Mouse (Mus musculus) intestine, postnatal 0 days (tissue): ENCODE data around the gene Zdbf2. TPM values are rescaled to one million over a fixed set of nuclear protein-coding genes. Genes with fewer than 3 reads are reported as not detected.

Experiments
- ATAC-seq: fragments of 200-750 bp; cut with Nextera tagmentation; 2 replicates; pipeline ENCODE4 v1.8.0; 2017; ENCODE audit warnings: mild to moderate bottlenecking, moderate TSS enrichment, moderate library complexity
- H3K27ac ChIP-seq: fragments of 300-500 bp; sonication (generic); 2 replicates; pipeline ENCODE4 v1.5.1; 2014; ENCODE audit warnings: mild to moderate bottlenecking, low read depth, low read length, moderate library complexity
- H3K27me3 ChIP-seq: fragments of 300-500 bp; sonication (generic); replicated peaks from 2 replicates; pipeline ENCODE4 v1.6.1; 2014; ENCODE audit warnings: low read length, mixed read lengths; ENCODE audit not compliant: control insufficient read depth, insufficient read depth
- H3K36me3 ChIP-seq: fragments of 300-500 bp; sonication (generic); 2 replicates; pipeline ENCODE4 v1.6.1; 2014; ENCODE audit warnings: mild to moderate bottlenecking, moderate library complexity; ENCODE audit not compliant: control insufficient read depth, insufficient read depth
- H3K4me1 ChIP-seq: fragments of 300-500 bp; sonication (generic); replicated peaks from 2 replicates; pipeline ENCODE4 v1.6.1; 2014; ENCODE audit warnings: antibody characterized with exemption, low read length, mixed read lengths; ENCODE audit not compliant: control insufficient read depth, insufficient read depth
- H3K4me2 ChIP-seq: fragments of 300-500 bp; sonication (generic); replicated peaks from 2 replicates; pipeline ENCODE4 v1.6.1; 2014; ENCODE audit warnings: low read depth, mild to moderate bottlenecking, moderate library complexity
- H3K4me3 ChIP-seq: fragments of 300-500 bp; sonication (generic); 2 replicates; pipeline ENCODE4 v1.5.1; 2014; ENCODE audit warnings: low read depth, low read length
- H3K9ac ChIP-seq: fragments of 300-500 bp; sonication (generic); 2 replicates; pipeline ENCODE4 v1.6.1; 2014; ENCODE audit warnings: mild to moderate bottlenecking, low read depth, low read length
- H3K9me3 ChIP-seq: fragments of 300-500 bp; sonication (generic); 2 replicates; pipeline ENCODE4 v1.6.1; 2016; ENCODE audit warnings: mixed run types; ENCODE audit not compliant: control insufficient read depth
- CTCF ChIP-seq: sonication (generic); IDR thresholded peaks from 2 replicates; pipeline ENCODE4 v1.5.1; 2016; ENCODE audit warnings: low read depth, mild to moderate bottlenecking, control low read depth, antibody characterized with exemption, moderate library complexity
- WGBS: fragments of 180-500 bp; shearing (Covaris S2); extraction: QIAGEN DNeasy Blood & Tissue Kit; methylation state at CpG from one replicate; pipeline ENCODE4 v1.1.7; 2014; 5-methylcytosine and 5-hydroxymethylcytosine counted together
- polyA plus RNA-seq: library from polyadenylated mRNA; unstranded; fragments of >200 nt; fragmentation: Nextera tagmentation; extraction: Ambion mirVana; gene quantifications from 2 replicates; pipeline ENCODE4 v1.2.1, GENCODE M21; 2015

The Zdbf2 gene
- polyA plus RNA-seq, 1 experiment from 2014 or later: 1.9 TPM

DNA sequence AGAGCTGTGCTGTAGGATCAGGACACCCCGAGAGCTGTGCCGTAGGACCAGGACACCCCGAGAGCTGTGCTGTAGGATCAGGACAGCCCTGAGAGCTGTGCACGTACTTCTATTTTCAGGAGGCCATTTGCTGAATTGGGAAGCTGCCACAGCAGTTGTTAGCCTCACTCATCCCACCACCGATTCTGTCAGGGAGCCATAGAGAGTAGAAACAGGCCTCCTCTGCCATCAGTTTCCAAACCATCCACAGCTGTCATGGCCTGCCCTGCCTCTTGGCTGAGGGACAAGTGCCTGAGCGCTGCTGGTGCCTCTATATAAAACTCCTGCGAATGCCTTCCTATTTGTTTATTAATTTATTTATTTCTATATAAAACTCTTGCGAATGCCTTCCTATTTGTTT, 33.3 kb upstream of the Zdbf2 start:
- H3K27ac ChIP-seq: no peak overlapping the region
- 84% methylated on average over 8 of the region's 8 CpGs for WGBS
- TF ChIP-seq CTCF: no peak

DNA sequence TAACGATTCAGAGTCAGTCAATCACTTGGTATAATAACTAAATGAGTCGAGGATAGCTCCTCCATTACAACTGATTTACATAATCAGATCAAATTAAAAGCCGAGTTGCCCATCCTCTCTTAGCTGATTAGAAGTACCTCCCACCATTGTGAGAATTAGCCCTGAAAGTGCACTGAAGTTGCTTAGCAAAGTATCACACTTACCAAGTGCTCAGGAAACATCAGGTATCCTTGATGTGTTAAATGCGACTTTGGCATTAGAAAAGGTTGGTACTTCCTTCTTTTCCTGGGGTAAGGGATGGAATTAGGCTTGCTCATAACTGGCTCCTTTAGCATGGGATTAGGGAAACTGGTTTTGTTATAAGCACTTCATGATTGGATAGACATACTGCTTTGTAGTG, 29.2 kb upstream of the Zdbf2 start:
- Histone ChIP-seq H3K4me1 (no peaks in the 10 kb centered on the region), H3K27ac (no peak overlapping the region), H3K4me3 (no peak overlapping the region), H3K9ac (no peak overlapping the region), H3K4me2 (no peak overlapping the region), H3K36me3 (no peaks in the 10 kb centered on the region), H3K9me3 (no peaks in the 10 kb centered on the region), H3K27me3 (peaks cover 45% of the 10 kb centered on the region)
- WGBS: 57% methylated on average over 4 of the region's 4 CpGs
- ATAC-seq: no peak
- TF ChIP-seq CTCF: no peak

More for the DNA sequence above, 33.3 kb upstream of the Zdbf2 start:
- H3K4me1 ChIP-seq: no peaks in the 10 kb centered on the region
- no peak overlapping the region for H3K4me2 ChIP-seq
- H3K27me3 ChIP-seq: peaks cover 5% of the 10 kb centered on the region; the same call in 1 of the 2 replicates
- no peak overlapping the region for H3K9ac ChIP-seq
- H3K4me3 ChIP-seq: no peak overlapping the region
- no peak for ATAC-seq
- H3K9me3 ChIP-seq: no peaks in the 10 kb centered on the region
- H3K36me3 ChIP-seq: no peaks in the 10 kb centered on the region

DNA sequence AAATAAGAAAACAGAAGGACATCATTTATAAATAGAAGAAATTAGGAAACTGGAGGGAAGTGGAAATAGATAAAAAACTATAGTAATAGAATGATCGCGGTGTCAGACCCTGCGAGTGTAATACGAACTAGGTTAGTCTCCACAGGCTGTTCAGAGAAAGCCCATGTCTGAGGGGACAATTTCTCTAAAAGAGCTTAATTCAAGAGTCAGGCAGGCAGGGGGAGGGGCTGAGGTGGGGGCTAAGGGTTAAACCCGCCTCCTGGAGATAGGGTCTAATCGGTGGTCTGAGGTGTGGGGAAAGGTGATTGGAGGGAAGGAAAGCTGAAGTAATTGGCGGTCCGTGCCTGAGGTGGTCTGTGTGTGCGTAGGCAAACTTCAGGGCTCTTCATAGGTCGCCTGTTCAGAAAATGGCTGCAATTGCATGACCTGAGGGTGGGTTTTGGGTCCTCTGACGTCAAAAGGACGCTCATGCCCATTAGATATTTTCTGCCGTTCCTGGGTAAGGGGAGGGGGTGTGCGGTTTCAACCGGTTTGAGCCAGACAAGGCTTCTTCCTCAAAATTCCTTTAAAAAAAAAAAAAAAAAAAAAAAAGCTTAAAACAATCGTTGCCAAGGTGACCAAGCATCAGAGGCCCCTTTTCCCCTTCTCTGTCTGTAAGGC, 26.1 kb upstream of the Zdbf2 start:
- Histone ChIP-seq H3K4me3 (no peak overlapping the region), H3K36me3 (no peaks in the 10 kb centered on the region), H3K27me3 (peaks cover 73% of the 10 kb centered on the region), H3K27ac (no peak overlapping the region), H3K9ac (no peak overlapping the region), H3K4me1 (no peaks in the 10 kb centered on the region), H3K4me2 (no peak overlapping the region), H3K9me3 (no peaks in the 10 kb centered on the region)
- no peak for TF ChIP-seq CTCF
- ATAC-seq: no peak
- WGBS: 7% methylated on average over 16 of the region's 16 CpGs

DNA sequence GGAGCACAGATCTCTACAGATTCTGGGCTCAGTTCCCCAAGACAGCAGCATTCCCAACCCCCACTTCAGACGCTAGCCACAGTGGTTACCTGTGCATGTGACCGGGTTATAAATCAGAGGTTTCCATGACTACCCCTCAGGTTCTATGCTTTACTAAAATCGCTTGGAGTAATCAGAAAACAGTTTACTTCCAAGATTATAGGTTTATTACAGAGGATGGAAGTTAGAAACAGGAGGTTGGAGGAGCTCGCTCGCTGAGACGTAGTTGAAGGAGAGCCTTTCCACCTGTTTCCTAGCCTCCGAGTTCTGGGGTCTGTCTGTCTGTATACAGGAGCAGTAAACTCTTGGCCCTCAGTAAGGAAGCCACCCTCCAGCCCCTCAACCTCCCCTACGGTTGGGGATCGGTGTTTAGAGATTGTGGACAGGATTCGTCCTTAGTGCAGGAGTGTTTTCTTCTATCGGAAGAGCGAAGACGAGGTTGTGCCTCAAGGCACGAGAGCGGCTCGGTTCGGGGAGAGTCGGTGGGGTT, 25.2 kb upstream of the Zdbf2 start:
- WGBS: 1% methylated on average over 18 of the region's 18 CpGs
- no peaks in the 10 kb centered on the region for H3K36me3 ChIP-seq
- ATAC-seq: no peak

DNA sequence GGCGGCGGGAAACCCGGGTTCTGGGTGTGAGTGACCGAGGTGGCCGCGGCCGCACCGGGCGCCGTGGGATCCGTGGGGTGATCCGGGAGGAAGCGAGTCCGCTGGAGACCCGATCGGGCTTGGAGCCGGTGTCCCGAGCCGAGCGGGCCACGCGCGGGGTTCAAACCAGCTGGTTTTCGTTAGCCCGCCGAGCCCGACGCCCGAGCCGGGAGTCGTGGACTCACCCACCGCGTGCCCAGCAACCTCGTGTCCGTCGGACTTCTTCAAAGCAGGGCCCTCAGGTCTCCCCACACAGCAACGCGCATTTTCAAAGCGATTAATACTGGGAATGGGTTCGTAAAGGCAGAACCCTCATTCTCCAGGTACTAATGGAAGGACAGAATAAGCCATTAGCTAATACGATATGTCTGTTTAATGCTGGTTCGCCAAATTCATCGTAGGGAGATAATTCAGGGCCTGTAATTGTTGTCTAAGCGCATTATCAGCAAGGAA, 24.7 kb upstream of the Zdbf2 start:
- no peak overlapping the region for H3K27ac ChIP-seq

More for the DNA sequence above, 25.2 kb upstream of the Zdbf2 start:
- Histone ChIP-seq H3K9me3 (no peaks in the 10 kb centered on the region), H3K4me1 (no peaks in the 10 kb centered on the region), H3K27me3 (peaks cover 81% of the 10 kb centered on the region), H3K4me2 (peak overlapping the region; percentile 52), H3K4me3 (peak overlapping the region; percentile 26), H3K9ac (no peak overlapping the region), H3K27ac (no peak overlapping the region)
- TF ChIP-seq CTCF: no peak

DNA sequence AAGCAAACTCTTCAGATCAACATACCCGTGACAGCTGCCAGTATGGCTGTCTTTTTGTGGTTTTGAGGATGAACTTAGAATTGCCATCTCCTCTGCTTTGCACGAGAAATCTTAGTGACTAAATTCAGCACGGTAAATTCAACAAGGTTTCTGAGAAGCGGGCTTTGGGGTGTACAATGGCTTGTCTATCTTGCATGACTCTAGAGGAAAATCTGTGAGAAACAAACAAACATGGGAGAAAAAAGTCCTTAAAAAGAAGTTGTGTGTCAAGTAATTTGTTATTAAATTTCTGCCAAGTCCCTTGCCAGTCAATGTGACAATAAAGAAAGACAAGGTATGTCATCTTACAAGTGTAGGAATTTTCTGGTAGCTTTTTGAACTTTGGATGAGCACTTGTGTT, 23.8 kb upstream of the Zdbf2 start:
- no peak overlapping the region for H3K4me2 ChIP-seq
- no peaks in the 10 kb centered on the region for H3K9me3 ChIP-seq
- H3K9ac ChIP-seq: no peak overlapping the region
- no peak overlapping the region for H3K27ac ChIP-seq
- no peak for TF ChIP-seq CTCF
- no peak for ATAC-seq
- H3K36me3 ChIP-seq: no peaks in the 10 kb centered on the region
- no peak overlapping the region for H3K4me3 ChIP-seq
- 51% methylated on average over 4 of the region's 4 CpGs for WGBS
- no peaks in the 10 kb centered on the region for H3K4me1 ChIP-seq
- peaks cover 85% of the 10 kb centered on the region for H3K27me3 ChIP-seq

More for the DNA sequence above, 24.7 kb upstream of the Zdbf2 start:
- ATAC-seq: no peak
- Histone ChIP-seq H3K9me3 (no peaks in the 10 kb centered on the region), H3K36me3 (no peaks in the 10 kb centered on the region), H3K4me2 (peak overlapping the region; percentile 52), H3K9ac (no peak overlapping the region), H3K27me3 (peaks cover 86% of the 10 kb centered on the region), H3K4me1 (no peaks in the 10 kb centered on the region), H3K4me3 (peak overlapping the region; percentile 26)
- 5% methylated on average over 44 of the region's 44 CpGs for WGBS
- TF ChIP-seq CTCF: no peak
